Mouse (Mus musculus) cerebellum, adult 9-10 months (tissue): ENCODE results near the gene Arv1.

ENCODE experiments used
- DNase-seq: peaks from one replicate; pipeline ENCODE4 v3.0.0; 2022

Arv1 gene

DNA sequence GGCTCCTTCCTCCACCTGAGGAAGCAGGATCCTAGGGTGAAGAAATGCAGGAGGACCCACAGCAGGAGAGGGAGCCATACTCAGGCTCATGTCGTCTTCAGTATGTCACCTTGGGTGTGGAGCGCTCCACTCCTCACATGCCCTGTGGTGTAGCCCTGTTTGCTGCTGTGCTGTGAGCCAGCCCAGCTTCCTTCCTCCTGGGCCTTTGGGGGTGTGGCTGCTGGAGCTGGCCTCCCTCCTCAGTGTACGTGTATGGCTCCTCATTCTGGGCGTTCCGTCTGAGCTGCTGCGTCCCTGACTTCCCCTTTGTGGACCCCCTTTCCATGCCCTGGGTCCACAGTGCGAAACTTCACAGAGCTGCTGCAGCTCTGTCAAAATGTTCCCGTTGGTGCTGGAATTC lies 10.9 kb downstream of the Arv1 start:
- DNase-seq: no peak

DNA sequence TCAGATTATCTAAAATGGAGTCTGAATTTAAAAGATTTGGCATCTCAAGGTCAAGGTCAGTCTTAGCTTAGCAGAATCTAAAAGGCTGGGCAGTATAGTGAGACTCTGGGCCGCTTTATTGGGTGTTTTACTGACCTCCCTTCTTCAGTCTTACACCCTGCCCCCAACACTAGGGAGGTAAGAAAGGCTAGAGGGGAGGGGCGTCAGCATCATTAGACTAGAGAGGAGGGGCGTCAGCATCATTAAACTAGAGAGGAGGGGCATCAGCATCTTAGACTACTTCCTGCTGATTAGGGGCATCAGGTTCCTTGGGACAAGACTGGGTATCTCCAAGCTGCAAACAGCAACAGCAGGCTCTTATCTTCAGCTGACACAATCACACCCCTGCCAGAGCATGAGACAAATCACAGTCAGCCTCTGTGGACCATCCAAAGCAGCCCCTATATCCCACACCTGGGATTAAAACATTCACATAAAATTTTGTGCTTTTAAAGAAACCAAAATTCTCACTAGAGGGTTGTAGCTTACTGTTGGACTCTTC lies 13.5 kb downstream of the Arv1 start:
- DNase-seq: no peak

DNA sequence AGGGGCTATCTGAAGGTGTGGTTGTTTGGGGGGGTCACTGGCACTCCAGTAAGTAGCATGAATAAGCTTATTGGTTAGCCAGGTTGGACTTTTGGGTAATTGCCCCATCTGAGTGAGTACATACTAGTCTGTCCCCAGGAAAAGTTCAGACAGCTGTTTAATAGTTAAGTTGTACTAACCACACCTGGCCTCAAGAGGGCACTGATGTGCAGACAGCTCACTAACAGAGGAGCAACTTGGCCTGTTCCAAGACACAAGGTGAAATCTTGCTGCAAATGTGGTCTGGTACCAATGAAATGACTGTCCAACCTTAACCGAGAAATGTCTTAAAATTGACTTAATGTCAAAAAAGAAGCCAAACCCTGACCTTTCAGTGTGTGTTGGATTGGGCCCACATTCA lies 17.3 kb downstream of the Arv1 start:
- peak; percentile 55 for DNase-seq

DNA sequence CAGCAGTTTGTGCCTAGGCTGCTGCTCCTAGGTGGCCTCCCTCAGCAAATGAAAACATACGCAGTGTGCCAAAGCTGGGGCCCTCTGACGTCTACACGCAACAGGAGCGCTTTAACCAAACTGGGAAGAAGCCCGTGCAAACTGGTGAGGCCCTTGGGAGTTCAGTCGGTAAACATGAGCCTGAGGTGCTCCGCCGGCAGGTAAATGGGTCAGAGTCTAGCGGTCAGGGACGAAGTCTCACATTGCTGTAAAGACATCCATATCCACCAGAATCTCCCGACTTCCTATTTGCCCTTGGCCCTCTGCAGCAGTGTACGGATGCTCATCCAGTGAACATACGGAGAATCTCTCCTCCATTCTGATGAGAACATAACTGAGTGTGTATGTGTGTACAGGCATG lies 24.7 kb downstream of the Arv1 start:
- DNase-seq: no peak

DNA sequence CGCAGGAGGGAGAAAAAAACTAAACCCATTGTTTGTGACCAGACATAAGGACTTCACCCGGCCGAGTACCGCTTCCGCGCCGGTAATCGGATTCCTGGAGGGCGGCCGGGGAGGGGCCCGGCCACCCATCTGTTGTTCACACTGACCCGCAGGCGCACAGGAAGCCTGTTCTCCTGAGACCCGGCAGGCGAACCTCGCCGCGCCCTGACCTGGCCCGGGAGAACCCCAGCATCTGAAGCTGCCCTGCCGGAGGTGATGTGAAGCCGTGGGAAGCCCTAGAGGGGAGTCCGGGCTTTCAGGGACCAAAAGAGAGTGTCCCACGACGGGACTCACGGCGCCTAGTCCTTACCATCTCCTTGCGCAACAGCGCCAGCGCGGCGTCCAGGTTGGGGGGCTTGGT lies 29.3 kb downstream of the Arv1 start:
- no peak for DNase-seq

DNA sequence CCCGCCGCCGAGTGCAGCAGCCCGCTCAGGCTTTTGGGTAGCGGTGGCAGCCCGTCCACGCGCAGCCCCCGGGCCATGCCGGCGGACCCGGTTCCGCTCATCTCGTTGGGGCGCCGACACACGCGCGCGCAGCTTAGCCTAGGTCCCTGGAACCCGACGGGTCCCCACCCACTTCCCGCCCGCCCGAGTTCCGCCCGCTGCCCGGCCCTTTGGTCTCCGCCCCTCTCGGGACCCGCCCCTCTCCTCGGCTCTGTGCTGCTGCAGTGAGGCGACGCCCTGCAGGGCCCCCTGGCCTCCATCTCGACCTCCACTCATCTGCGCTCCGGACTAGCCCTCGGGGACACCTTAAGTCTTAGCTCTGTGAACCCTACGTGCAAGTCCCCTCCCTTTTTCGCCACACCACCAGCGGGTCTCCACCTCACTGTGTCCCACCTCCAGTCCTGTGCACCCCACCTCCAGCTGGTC lies 29.8 kb downstream of the Arv1 start, which contains the start of gene Fam89a:
Gene Fam89a, minus strand, starts transcription at position 124 of the 465 bp plus-strand sequence.
- no peak for DNase-seq

DNA sequence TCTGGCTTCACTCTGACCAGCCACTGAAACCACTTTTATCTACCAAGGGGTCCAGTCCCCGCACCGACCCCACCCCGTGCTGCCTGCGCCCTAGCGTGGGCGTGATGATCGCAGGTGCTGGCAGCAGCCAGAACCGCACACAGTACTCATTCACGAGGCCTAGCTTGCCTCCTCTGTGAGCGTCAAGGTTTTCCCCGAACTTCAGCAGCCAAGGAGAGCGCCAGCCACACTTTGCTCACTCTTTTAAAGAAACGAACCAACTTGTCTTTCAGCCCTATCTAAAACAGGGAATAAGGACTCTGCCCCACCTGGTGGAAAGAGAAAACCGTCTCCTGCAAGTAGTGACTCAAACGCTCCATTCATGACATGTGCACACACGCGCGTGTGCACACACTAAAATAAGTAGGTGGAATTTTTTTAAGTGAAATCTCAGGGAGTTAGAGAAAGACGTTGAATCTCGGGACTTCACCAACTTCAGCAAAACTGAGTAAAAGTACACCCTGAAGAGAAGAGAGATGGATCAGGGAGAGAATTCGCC lies 30.5 kb downstream of the Arv1 start:
- DNase-seq: no peak

DNA sequence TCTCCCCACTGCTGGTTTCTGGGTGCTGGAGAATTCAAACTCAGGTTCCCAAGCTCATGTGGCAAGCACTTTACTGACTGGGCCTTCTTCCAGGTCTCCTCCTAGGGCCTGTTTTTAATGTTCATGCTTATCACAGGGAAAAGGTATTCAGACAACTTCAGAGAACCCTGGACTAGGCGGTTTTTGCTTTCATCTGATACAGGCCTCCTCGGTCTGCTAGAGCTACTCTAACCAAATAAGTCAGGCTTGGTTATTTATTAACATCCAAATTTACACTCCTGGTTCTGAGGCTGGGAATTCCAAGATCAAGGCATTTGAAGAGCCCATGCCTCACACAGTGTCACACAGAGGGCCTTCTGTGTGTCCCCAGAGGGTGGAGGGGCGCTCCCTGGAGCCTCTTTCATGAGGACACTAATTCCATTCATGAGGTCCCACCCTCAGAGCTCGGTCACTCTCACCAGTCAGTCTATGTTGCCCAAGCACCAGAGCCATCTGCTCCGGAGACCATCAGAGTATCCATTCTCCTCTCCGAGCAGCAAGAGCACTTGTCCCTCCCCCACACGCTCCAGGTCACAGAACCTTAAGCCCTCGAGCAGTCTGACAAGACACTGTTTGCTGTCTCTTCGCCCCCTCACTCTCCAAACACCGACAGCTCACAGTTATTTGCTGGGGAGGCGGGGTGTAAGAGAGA lies 32.3 kb downstream of the Arv1 start:
- no peak for DNase-seq

DNA sequence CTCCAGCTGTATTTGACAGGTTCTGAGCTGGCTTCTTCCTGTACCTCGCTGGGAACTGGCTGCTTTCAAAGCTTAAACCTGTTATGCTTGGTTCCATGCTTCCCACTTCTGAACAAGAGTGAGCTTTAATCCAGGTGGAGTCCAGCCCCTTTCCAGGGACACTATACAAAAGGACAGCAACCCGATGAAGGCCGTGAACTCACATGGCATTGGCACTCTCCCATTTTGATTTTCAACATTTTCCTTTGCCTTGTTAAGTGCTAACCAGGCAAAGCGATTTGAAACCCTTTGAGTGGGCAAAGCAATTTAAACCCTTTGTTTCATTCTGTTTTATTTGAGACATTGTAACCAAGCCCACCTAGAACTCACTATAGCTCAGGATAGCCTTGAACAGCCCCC lies 32.9 kb downstream of the Arv1 start:
- no peak for DNase-seq

DNA sequence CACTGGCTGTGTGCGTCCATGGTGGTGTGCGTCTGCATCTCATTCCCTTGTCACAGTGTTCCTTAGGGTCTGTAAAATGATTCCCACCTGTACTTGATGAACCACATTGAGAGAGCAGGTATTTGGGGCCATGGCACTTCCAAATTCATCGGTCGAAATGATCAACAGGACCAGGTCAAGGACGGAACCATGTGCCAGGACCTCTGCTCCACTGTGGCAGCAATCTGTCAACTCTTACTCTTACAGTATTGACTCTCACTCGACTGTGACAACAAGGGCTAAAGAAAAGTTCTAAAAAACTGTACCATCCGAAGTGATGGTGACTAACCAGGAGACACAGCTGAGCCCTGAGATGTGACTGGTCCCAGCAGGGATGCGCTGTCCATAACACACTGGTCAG lies 33.5 kb downstream of the Arv1 start:
- no peak for DNase-seq

DNA sequence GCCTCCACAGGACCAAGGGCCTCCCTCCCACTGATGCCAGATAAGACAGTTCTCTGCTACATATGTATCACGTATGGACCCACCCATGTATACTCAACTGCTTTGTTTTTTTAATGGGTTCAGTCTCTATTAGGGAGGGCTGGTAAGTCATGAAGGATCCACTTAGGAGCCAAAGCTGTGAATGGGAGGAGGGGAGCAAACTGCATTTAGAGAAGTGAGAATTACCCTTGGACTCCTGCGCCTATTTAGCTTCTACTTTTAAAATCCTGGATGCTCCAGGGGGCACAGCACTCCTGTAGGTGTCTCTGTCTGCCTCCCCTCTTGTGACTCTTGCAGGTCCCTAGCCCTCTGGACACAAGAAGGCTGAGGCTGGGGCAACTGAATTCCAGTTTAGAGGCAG lies 34.2 kb downstream of the Arv1 start:
- DNase-seq: no peak

DNA sequence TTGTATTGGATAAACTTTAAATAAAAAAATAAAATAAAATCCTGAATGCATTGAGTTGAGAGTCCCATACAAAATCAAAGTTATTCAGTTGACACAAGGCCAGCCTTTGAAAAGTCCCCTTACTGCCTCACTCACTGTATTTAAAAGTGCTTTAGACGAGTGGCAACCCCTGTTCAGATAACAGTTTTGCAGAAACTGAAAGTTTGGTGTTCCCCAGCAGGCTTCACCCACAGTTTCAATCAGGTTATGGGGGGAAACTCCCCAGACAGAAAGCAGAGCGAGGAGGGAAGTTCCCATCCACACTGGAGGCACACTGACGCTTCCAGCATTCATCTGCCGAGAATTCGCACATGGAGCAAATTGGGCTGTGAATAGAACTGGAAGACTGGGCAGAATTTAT lies 34.7 kb downstream of the Arv1 start:
- no peak for DNase-seq

DNA sequence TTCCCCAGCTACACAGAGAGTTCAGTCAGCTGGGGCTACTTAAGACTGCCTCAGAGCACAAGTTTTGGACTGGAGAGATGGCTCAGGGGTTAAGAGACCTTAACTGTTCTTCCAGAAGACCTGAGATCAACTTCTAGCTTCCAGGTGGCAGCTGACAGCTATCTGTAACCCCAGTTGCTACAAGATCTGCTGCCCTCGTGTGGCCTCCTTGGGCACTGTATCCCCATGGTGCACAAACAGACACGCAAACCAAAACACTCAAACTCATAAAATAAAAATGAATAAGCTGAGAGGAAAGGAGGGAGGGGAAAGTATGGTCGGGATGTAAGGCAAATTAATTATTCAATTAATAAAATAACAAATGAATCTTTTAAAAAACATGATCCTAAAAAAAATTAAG lies 36.6 kb downstream of the Arv1 start:
- DNase-seq: no peak

DNA sequence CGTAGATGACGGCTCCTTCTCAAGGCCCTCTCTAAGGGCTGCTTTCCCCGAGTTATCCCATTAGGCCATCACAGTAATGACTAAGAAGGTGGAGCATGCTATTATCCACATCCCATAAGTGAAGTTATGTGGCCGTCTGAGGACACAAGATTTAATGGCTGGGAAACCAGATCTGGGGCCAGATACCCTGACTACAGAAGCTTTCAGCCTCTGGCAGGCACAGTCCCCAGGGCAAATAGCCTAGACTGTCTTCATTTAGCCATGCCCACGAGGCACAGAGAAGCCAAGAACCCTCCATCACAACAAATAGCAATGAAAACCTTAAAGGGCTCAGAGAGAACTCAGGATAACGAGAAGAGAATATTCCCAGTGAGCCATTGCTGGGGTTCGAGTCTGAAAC lies 41.1 kb downstream of the Arv1 start:
- no peak for DNase-seq

DNA sequence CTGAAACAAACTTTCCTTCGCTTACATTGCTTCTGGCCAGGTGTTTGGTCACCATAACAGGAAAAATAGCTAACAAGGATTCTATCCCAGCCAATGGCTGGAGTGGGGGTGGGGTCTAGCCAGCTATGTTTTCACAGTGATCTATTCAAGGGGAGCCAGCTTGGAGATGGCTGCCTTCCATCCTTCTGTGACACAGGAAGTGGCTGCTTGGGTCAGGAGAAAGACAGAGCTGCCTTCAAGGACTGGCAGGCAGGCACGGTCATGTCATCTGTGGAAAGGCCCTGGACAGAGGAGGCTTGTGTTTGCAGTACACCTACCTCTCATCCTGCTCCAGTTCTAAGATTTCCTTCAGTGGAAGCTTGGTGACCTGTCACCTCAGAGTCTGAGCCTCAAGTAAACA lies 50.5 kb downstream of the Arv1 start:
- no peak for DNase-seq

DNA sequence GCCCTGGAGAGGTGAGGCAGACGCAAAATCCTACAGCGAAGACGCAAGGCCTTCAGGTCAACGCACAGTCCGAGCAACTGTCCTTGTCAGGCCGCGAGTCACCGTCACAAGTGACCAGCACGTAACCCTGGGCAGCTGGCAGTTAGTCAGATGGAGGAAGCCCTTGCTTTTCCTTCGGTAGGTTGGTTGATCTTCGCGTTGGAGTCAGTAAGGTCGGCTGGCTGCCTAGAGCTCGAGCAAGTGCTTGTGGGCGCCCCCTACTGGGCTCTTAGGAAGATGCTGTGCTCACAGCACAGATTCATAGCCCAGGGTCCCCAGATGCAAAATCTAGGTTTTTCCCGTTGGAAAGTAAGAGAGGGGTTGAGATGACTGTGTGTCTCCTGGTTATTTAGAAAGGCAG lies 53.8 kb downstream of the Arv1 start:
- DNase-seq: peak; percentile 83

DNA sequence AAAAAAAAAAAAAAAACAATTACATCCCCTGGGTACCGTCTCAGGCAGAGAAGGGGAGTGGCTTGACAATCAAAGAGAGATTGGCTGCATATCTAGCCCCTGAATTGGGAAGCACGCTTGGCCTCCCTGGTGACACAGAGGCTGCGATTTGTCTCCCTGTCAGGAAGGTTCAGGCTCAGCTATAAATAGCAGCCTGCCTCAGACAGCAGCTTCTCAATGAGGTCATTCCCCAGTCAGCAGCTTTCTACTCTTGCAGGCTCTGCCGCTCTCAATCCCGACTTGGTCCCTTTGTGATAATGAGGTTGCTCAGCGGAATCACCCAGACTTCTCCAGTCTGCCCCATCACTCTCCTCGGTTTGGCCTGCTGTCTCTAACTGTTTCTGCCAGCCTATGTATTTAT lies 58.3 kb downstream of the Arv1 start:
- DNase-seq: peak; percentile 84

DNA sequence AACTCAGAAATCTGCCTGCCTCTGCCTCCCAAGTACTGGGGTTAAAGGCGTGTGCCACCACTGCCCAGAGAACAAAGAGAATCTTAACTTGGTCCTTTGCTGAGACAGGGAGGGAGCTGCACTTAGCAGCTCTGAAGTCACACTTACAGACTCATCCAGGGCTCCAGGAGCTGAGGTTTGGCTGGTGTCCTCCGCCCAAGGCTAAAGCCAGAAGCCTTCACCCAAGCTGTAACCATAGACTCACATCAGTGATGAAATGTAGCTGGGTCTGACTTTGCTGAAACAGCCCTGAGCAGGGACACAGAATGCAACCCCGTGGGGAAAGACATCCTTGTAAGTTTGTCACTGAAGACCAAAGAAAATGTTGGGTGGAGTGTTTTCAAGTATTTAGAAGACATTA lies 60.5 kb downstream of the Arv1 start:
- DNase-seq: no peak

DNA sequence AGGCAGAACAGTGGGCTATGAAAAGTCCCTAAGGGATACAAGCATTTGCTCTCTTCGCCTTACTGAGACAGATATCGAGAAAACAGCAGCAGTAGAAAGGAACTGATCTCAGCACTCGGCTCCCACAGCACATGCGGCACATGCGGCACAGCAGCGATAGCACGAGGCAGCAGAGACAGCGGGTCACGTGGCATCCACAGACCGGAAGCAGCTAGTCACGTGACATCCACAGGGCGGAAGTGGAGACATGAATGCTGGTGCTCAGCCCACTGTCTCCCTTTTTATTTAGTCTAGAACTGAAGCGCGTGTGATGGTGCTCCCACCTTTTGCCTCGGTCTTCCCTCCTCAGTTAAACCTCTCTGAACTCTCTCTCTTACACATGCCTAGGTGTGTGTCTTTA lies 61.3 kb downstream of the Arv1 start:
- DNase-seq: no peak
